Mouse (Mus musculus): ENCODE measurements around the gene Gmcl1. TPM values are rescaled to one million over a fixed set of nuclear protein-coding genes. Genes with fewer than 3 reads are reported as not detected.

Gmcl1 gene
- total and polyA plus RNA-seq, 3 experiments: 15.9 to 67.0 (median 21.5) TPM

DNA sequence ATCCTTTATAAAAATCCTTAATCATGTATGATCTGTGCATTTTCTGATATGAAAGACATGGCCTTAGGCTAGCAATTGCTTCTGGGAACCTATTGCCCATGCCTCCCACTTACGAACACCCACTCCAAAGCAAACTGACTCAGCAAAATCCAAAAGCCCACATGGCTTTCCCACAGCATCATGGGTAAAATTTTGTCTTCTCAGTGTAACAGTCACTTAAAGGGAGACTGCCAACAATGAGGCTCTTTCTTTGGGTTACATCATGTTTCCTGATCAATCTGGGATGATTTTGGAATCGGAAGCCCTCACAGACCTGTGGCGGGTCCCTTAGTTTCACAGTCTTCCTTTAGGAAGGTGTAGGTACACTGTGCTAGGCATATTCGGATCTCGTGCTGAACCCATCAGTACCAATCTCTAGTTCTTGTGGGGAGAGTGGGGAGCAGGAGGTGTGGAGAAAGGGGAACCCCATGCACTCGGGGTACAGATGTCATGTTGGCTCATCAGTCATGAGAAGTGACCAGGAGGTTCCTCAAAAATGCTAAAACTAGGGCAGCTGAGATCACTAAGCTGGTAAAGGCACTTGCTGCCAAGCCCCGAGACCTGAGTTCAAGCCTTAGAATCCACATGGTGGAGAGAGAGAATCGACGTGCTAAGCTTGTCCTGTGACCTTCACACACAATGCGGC, 45.9 kb upstream of the Gmcl1 start:
- H3K79me2 ChIP-seq (ENCODE audit: control insufficient read depth, insufficient read depth, low read length, poor library complexity): no peaks in the 10 kb centered on the region
- H3K27me3 ChIP-seq (ENCODE audit: control insufficient read depth in 1 of 2, insufficient read depth in 2 of 2, low read length in 2 of 2): no peaks in the 10 kb centered on the region
- H3K36me3 ChIP-seq (ENCODE audit: control insufficient read depth in 1 of 2, insufficient read depth in 2 of 2, low read length in 2 of 2): peaks cover 0 to 27% of the 10 kb centered on the region in 2 experiments; a peak in 2 of 4 replicates
- peaks cover 10 to 42% of the 10 kb centered on the region in 2 experiments for H3K4me1 ChIP-seq (ENCODE audit: control insufficient read depth in 1 of 2, insufficient read depth in 2 of 2, low read length in 2 of 2)
- peak overlapping the region; percentile 79 for H3K27ac ChIP-seq (ENCODE audit: control insufficient read depth, low read depth, low read length)
- no peak overlapping the region for H3K4me3 ChIP-seq (ENCODE audit: control insufficient read depth in 1 of 2, insufficient read depth in 1 of 2, low read depth in 2 of 2, low read length in 2 of 2)
- H3K9me3 ChIP-seq (replicated peaks; ENCODE audit: insufficient read depth, low read length): no peaks in the 10 kb centered on the region
- peak overlapping the region; percentile 18; the same call in 1 of the 2 replicates for H3K9ac ChIP-seq (ENCODE audit: control insufficient read depth, low read depth, low read length, poor library complexity, severe bottlenecking)
- TF ChIP-seq SMC3 (IDR thresholded peaks at IDR 0.05; ENCODE audit: low read depth, low read length): no peak
- no peak for TF ChIP-seq POLR2AphosphoS5 (IDR thresholded peaks at IDR 0.05; ENCODE audit: borderline replicate concordance, low read depth, low read length)
- TF ChIP-seq ZMIZ1 (IDR thresholded peaks at IDR 0.05; ENCODE audit: low read depth, low read length): no peak
- 0 out of 2 replicates have a peak, but pooled peaks have one; percentile 30 for TF ChIP-seq MYB (IDR thresholded peaks at IDR 0.05; ENCODE audit: low read depth, low read length)
- no peak for TF ChIP-seq ELF1 (IDR thresholded peaks at IDR 0.05; ENCODE audit: low read depth, low read length)
- no peak for TF ChIP-seq ZC3H11A (IDR thresholded peaks at IDR 0.05; ENCODE audit: low read depth, low read length)
- TF ChIP-seq CHD2 (IDR thresholded peaks at IDR 0.05; ENCODE audit: low read length): no peak
- TF ChIP-seq TBP (IDR thresholded peaks at IDR 0.05; ENCODE audit: low read depth, low read length): no peak
- TF ChIP-seq MAFK (IDR thresholded peaks at IDR 0.05; ENCODE audit: borderline replicate concordance, low read depth, low read length): peak; percentile 97
- TF ChIP-seq MAX (IDR thresholded peaks at IDR 0.05; ENCODE audit: low read length): peak; percentile 74
- TF ChIP-seq MXI1 (IDR thresholded peaks at IDR 0.05; ENCODE audit: low read depth, low read length): peak; percentile 79; the same call in 1 of the 2 replicates
- TF ChIP-seq GATA1 (IDR thresholded peaks at IDR 0.05; ENCODE audit: low read depth, low read length): no peak
- no peak for TF ChIP-seq NRF1 (IDR thresholded peaks at IDR 0.05; ENCODE audit: insufficient read depth, low read depth, low read length, poor library complexity, severe bottlenecking)
- peak; percentile 44; the same call in 1 of the 2 replicates for TF ChIP-seq KAT2A (conservative IDR thresholded peaks at IDR 0.05; ENCODE audit: low read depth, low read length)
- TF ChIP-seq USF2 (IDR thresholded peaks at IDR 0.05; ENCODE audit: borderline replicate concordance in 1 of 2, insufficient read depth in 1 of 2, low read depth in 1 of 2, low read length in 2 of 2): no peak
- TF ChIP-seq EP300 (IDR thresholded peaks at IDR 0.05; ENCODE audit: low read depth in 1 of 2, low read length in 2 of 2): peak; percentile 27 to 76; a peak in 3 of 4 replicates
- TF ChIP-seq MYC (IDR thresholded peaks at IDR 0.05; ENCODE audit: low read depth, low read length): peak; percentile 84
- TF ChIP-seq USF1 (IDR thresholded peaks at IDR 0.05; ENCODE audit: low read depth, low read length): peak; percentile 56; the same call in 1 of the 2 replicates
- no peak for TF ChIP-seq MEF2A (IDR thresholded peaks at IDR 0.05; ENCODE audit: extremely low read depth, insufficient replicate concordance, low read depth, low read length, poor library complexity, severe bottlenecking)
- no peak for TF ChIP-seq ZKSCAN1 (IDR thresholded peaks at IDR 0.05; ENCODE audit: low read depth, low read length)
- peak; percentile 70 for TF ChIP-seq GABPA (IDR thresholded peaks at IDR 0.05; ENCODE audit: low read depth, low read length)
- TF ChIP-seq SIN3A (IDR thresholded peaks at IDR 0.05; ENCODE audit: low read length): peak; percentile 66; the same call in 1 of the 2 replicates
- peak; percentile 60; the same call in 1 of the 2 replicates for TF ChIP-seq ETS1 (IDR thresholded peaks at IDR 0.05; ENCODE audit: low read depth, low read length)
- TF ChIP-seq RCOR1 (IDR thresholded peaks at IDR 0.05; ENCODE audit: low read depth, low read length): peak; percentile 51; the same call in 1 of the 2 replicates
- no peak for TF ChIP-seq ZNF384 (IDR thresholded peaks at IDR 0.05; ENCODE audit: low read depth, low read length)
- TF ChIP-seq MAZ (IDR thresholded peaks at IDR 0.05; ENCODE audit: low read depth, low read length): no peak
- no peak for TF ChIP-seq CTCF (IDR thresholded peaks at IDR 0.05 in 2 of 3, conservative IDR thresholded peaks at IDR 0.05 in 1 of 3; ENCODE audit: control insufficient read depth in 1 of 3, insufficient read depth in 1 of 3, low read depth in 2 of 3, low read length in 3 of 3, poor library complexity in 1 of 3, severe bottlenecking in 1 of 3)
- TF ChIP-seq NELFE (IDR thresholded peaks at IDR 0.05; ENCODE audit: low read depth, low read length): no peak
- no peak for TF ChIP-seq POLR2AphosphoS2 (IDR thresholded peaks at IDR 0.05; ENCODE audit: low read length)
- no peak for TF ChIP-seq UBTF (IDR thresholded peaks at IDR 0.05; ENCODE audit: borderline replicate concordance, insufficient read depth, low read depth, low read length)
- no peak for TF ChIP-seq BHLHE40 (IDR thresholded peaks at IDR 0.05; ENCODE audit: borderline replicate concordance, low read depth, low read length)
- peak; percentile 21; the same call in 1 of the 2 replicates for TF ChIP-seq TCF12 (IDR thresholded peaks at IDR 0.05; ENCODE audit: low read depth, low read length)
- peak; percentile 78 for DNase-seq (ENCODE audit: low read depth, low spot score)

All from MEL (cell line).